ENCODE assay signal across 21 mouse cellular contexts in the genomic region with DNA sequence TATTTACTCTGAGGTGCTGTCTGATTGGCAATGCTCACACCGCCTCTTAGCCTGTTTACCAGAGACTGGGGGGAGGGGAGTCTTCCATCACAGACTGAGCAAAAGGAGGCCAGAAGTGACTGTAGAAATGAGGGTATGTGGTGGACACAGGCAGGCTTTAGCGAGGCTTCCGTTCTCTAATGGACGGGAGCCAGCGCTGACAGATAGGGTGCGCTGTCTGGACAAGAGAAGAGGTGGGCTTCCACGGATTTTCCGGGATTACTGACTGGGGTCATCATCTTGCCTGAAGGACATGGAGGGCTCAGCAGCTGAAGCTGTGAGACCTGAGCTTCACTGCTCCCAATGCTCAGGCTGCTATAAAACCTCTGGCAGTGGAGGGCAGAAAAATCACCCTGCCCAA. TPM values are rescaled to one million over a fixed set of nuclear protein-coding genes. Genes with fewer than 3 reads are reported as not detected.
DNase-seq lines count a peak whose midpoint lies in the region; ATAC-seq and TF ChIP-seq lines count a peak whose summit lies in the region.
"Had no signal": no experiment of that assay in that cellular context is flagged by ENCODE, and none has a peak within 500 bp of the region (broad histone marks: within the 10 kb centered on the region; RNA-seq: fewer than 3 reads in every experiment).

No protein-coding gene starts in this region.

- H3K9ac ChIP-seq in hindbrain, embryonic 12.5 days = no peak overlapping the region
- H3K9ac ChIP-seq in hindbrain, embryonic 13.5 days = no peak overlapping the region
- H3K9ac ChIP-seq in CH12.LX (ENCODE audit: insufficient read depth, low read depth) = no peak overlapping the region
- H3K9ac ChIP-seq in heart, postnatal 0 days (replicated peaks; ENCODE audit: low read depth, low read length) = no peak overlapping the region
- no peak overlapping the region for H3K9ac ChIP-seq in forebrain, embryonic 16.5 days (replicated peaks; ENCODE audit: low read depth, low read length)
- H3K9ac ChIP-seq: embryonic facial prominence, embryonic 15.5 days; forebrain, embryonic 12.5 days; hindbrain, embryonic 15.5 days; liver, embryonic 12.5 days; neural tube, embryonic 13.5 days; stomach, embryonic 15.5 days had no signal

- H3K79me2 ChIP-seq in CH12.LX (replicated peaks; ENCODE audit: control insufficient read depth, extremely low read depth, insufficient read depth, poor library complexity, severe bottlenecking) = no peaks in the 10 kb centered on the region

- H3K4me1 ChIP-seq in hindbrain, embryonic 12.5 days = peaks cover 28% of the 10 kb centered on the region
- peaks cover 30% of the 10 kb centered on the region for H3K4me1 ChIP-seq in hindbrain, embryonic 13.5 days (replicated peaks)
- peaks cover 0 to 25% of the 10 kb centered on the region in 2 experiments; a peak in 3 of 4 replicates for H3K4me1 ChIP-seq in CH12.LX (ENCODE audit: control insufficient read depth in 1 of 2, insufficient read depth in 2 of 2)
- H3K4me1 ChIP-seq in E14TG2a.4 (replicated peaks; ENCODE audit: low read depth, low read length) = peaks cover 59% of the 10 kb centered on the region
- H3K4me1 ChIP-seq in heart, postnatal 0 days (ENCODE audit: control insufficient read depth, insufficient read depth) = peaks cover 22% of the 10 kb centered on the region
- peaks cover 11% of the 10 kb centered on the region for H3K4me1 ChIP-seq in forebrain, embryonic 16.5 days (replicated peaks; ENCODE audit: control insufficient read depth, insufficient read depth, low read length)

- DNase-seq in CH12.LX (ENCODE audit: extremely low read depth) = peak; percentile 40
- DNase-seq in heart, postnatal 0 days (ENCODE audit: low spot score) = no peak
- DNase-seq in B cell, adult 2 months = no peak
- DNase-seq: cerebellum, postnatal 36 days; kidney, adult 18-20 months; lung, postnatal 36 days had no signal

- H3K27me3 ChIP-seq in hindbrain, embryonic 12.5 days = peaks cover 12% of the 10 kb centered on the region; the same call in 1 of the 2 replicates
- H3K27me3 ChIP-seq in hindbrain, embryonic 13.5 days = 0 out of 2 replicates have a peak, but pooled peaks cover 3% of the 10 kb centered on the region
- no peaks in the 10 kb centered on the region for H3K27me3 ChIP-seq in CH12.LX (replicated peaks)
- peaks cover 39% of the 10 kb centered on the region for H3K27me3 ChIP-seq in E14TG2a.4 (ENCODE audit: insufficient read depth, low read length)
- no peaks in the 10 kb centered on the region for H3K27me3 ChIP-seq in heart, postnatal 0 days (ENCODE audit: control insufficient read depth, insufficient read depth, low read length)
- H3K27me3 ChIP-seq in forebrain, embryonic 16.5 days (replicated peaks; ENCODE audit: control insufficient read depth, insufficient read depth, low read length) = no peaks in the 10 kb centered on the region
- H3K27me3 ChIP-seq: embryonic facial prominence, embryonic 15.5 days; Patski; stomach, embryonic 15.5 days had no signal

- dilution Hi-C loops in CH12.LX (cut with MboI; ENCODE audit: extremely low pct_ligation_motif_present, extremely low pct_unique_long_range_greater_than_20kb, low sequenced_read_pairs) = no loop called here

- ATAC-seq in hindbrain, embryonic 12.5 days (ENCODE audit: low FRiP score) = 0 out of 2 replicates have a peak, but pooled peaks have one; percentile 24
- no peak for ATAC-seq in hindbrain, embryonic 13.5 days (ENCODE audit: low FRiP score)
- no peak for ATAC-seq in heart, postnatal 0 days (ENCODE audit: insufficient read depth, low read depth)
- no peak for ATAC-seq in forebrain, embryonic 16.5 days
- ATAC-seq: liver, embryonic 12.5 days; Patski had no signal

- no peak overlapping the region; the same call in 1 of the 2 replicates for H3K27ac ChIP-seq in hindbrain, embryonic 12.5 days
- no peak overlapping the region for H3K27ac ChIP-seq in hindbrain, embryonic 13.5 days
- H3K27ac ChIP-seq in CH12.LX (ENCODE audit: insufficient read depth, low read depth) = no peak overlapping the region
- no peak overlapping the region for H3K27ac ChIP-seq in heart, postnatal 0 days (ENCODE audit: low read depth)
- H3K27ac ChIP-seq in forebrain, embryonic 16.5 days (ENCODE audit: low read length) = no peak overlapping the region
- H3K27ac ChIP-seq: embryonic facial prominence, embryonic 15.5 days; forebrain, embryonic 12.5 days; hindbrain, embryonic 15.5 days; neural tube, embryonic 13.5 days; stomach, embryonic 15.5 days had no signal

- WGBS in hindbrain, embryonic 12.5 days = 41% methylated on average over 8 of the region's 8 CpGs
- WGBS in hindbrain, embryonic 13.5 days = 35% methylated on average over 8 of the region's 8 CpGs
- WGBS in heart, postnatal 0 days = 55% methylated on average over 8 of the region's 8 CpGs
- WGBS in forebrain, embryonic 16.5 days = 42% methylated on average over 8 of the region's 8 CpGs

- no peaks in the 10 kb centered on the region for H3K36me3 ChIP-seq in hindbrain, embryonic 12.5 days
- H3K36me3 ChIP-seq in hindbrain, embryonic 13.5 days = no peaks in the 10 kb centered on the region; the same call in 1 of the 2 replicates
- H3K36me3 ChIP-seq in CH12.LX (replicated peaks in 1 of 2; ENCODE audit: control insufficient read depth in 1 of 2, insufficient read depth in 1 of 2, low read length in 1 of 2) = peaks cover 0 to 22% of the 10 kb centered on the region in 2 experiments
- H3K36me3 ChIP-seq in E14TG2a.4 (ENCODE audit: insufficient read depth, low read length) = no peaks in the 10 kb centered on the region
- no peaks in the 10 kb centered on the region for H3K36me3 ChIP-seq in heart, postnatal 0 days (replicated peaks; ENCODE audit: control insufficient read depth, insufficient read depth, low read length)
- no peaks in the 10 kb centered on the region for H3K36me3 ChIP-seq in forebrain, embryonic 16.5 days (ENCODE audit: control insufficient read depth, insufficient read depth)
- H3K36me3 ChIP-seq: embryonic facial prominence, embryonic 15.5 days; forebrain, embryonic 12.5 days; hindbrain, embryonic 15.5 days; liver, embryonic 12.5 days; neural tube, embryonic 13.5 days; stomach, embryonic 15.5 days had no signal

- TF ChIP-seq POLR2A in CH12.LX (IDR thresholded peaks at IDR 0.05; ENCODE audit: low read depth, low read length) = no peak

- in situ Hi-C loops in CH12.LX (cut with MboI; ENCODE audit: low pct_ligation_motif_present, low pct_unique_long_range_greater_than_20kb, low sequenced_read_pairs) = no loop called here

- no peak for TF ChIP-seq EP300 in CH12.LX (IDR thresholded peaks at IDR 0.05; ENCODE audit: low read length)
- no peak for TF ChIP-seq EP300 in heart, postnatal 0 days (IDR thresholded peaks at IDR 0.05; ENCODE audit: low read depth)

- no peak overlapping the region for H3K4me2 ChIP-seq in hindbrain, embryonic 12.5 days (replicated peaks)
- H3K4me2 ChIP-seq in hindbrain, embryonic 13.5 days = no peak overlapping the region
- H3K4me2 ChIP-seq in CH12.LX (ENCODE audit: insufficient read depth, low read depth, poor library complexity, severe bottlenecking) = no peak overlapping the region
- no peak overlapping the region for H3K4me2 ChIP-seq in heart, postnatal 0 days (ENCODE audit: low read depth, low read length)
- H3K4me2 ChIP-seq in forebrain, embryonic 16.5 days (ENCODE audit: low read length) = no peak overlapping the region
- H3K4me2 ChIP-seq: embryonic facial prominence, embryonic 15.5 days; forebrain, embryonic 12.5 days; hindbrain, embryonic 15.5 days; neural tube, embryonic 13.5 days; stomach, embryonic 15.5 days had no signal

- no peak for TF ChIP-seq RAD21 in CH12.LX (IDR thresholded peaks at IDR 0.05; ENCODE audit: low read depth, low read length)

- H3K4me3 ChIP-seq in hindbrain, embryonic 12.5 days = no peak overlapping the region
- H3K4me3 ChIP-seq in hindbrain, embryonic 13.5 days = no peak overlapping the region
- H3K4me3 ChIP-seq in CH12.LX (replicated peaks in 1 of 3; ENCODE audit: low read depth in 2 of 3, low read length in 2 of 3, poor library complexity in 1 of 3) (peak overlapping the region; percentile 35 to 55 (median 44)), E14TG2a.4 (replicated peaks; ENCODE audit: low read length) (peak overlapping the region; percentile 64)
- H3K4me3 ChIP-seq in heart, postnatal 0 days (ENCODE audit: low read depth, low read length) = no peak overlapping the region
- no peak overlapping the region for H3K4me3 ChIP-seq in forebrain, embryonic 16.5 days (replicated peaks; ENCODE audit: low read length)
- H3K4me3 ChIP-seq: embryonic facial prominence, embryonic 15.5 days; forebrain, embryonic 12.5 days; hindbrain, embryonic 15.5 days; liver, embryonic 12.5 days; neural tube, embryonic 13.5 days; stomach, embryonic 15.5 days had no signal

- TF ChIP-seq CTCF in CH12.LX (conservative IDR thresholded peaks at IDR 0.05 in 1 of 2, IDR thresholded peaks at IDR 0.05 in 1 of 2; ENCODE audit: low read depth in 2 of 2, low read length in 2 of 2) = no peak
- TF ChIP-seq CTCF in E14TG2a.4 (conservative IDR thresholded peaks at IDR 0.05; ENCODE audit: low read length) = peak; percentile 8; the same call in 1 of the 2 replicates
- 0 out of 2 replicates have a peak, but pooled peaks have one; percentile 0 for TF ChIP-seq CTCF in heart, postnatal 0 days (IDR thresholded peaks at IDR 0.05; ENCODE audit: low read depth)

- no peaks in the 10 kb centered on the region for H3K9me3 ChIP-seq in hindbrain, embryonic 12.5 days (replicated peaks)
- no peaks in the 10 kb centered on the region for H3K9me3 ChIP-seq in hindbrain, embryonic 13.5 days
- no peaks in the 10 kb centered on the region for H3K9me3 ChIP-seq in CH12.LX (replicated peaks; ENCODE audit: low read length)
- H3K9me3 ChIP-seq in E14TG2a.4 (ENCODE audit: low read length) = no peaks in the 10 kb centered on the region
- no peaks in the 10 kb centered on the region for H3K9me3 ChIP-seq in heart, postnatal 0 days (replicated peaks; ENCODE audit: control insufficient read depth, low read length)
- H3K9me3 ChIP-seq in forebrain, embryonic 16.5 days (ENCODE audit: control insufficient read depth, low read length) = no peaks in the 10 kb centered on the region
- H3K9me3 ChIP-seq: embryonic facial prominence, embryonic 15.5 days; forebrain, embryonic 12.5 days; hindbrain, embryonic 15.5 days; liver, embryonic 12.5 days; neural tube, embryonic 13.5 days; stomach, embryonic 15.5 days had no signal

RNA-seq across cellular contexts. Expression of gene Art1, which starts 0.7 kb away (rescaled TPM):
- 1.2 and 2.4 TPM in 2 replicates for polyA plus RNA-seq in hindbrain, embryonic 12.5 days (2016; fragmentation: Nextera tagmentation; extraction: Ambion mirVana)
- polyA plus RNA-seq in hindbrain, embryonic 13.5 days (2015; fragmentation: Nextera tagmentation; extraction: Ambion mirVana) = 0.22 and 0.26 TPM in 2 replicates
- 0.17 and 0.21 TPM in 2 replicates for total RNA-seq in CH12.LX (2012; rRNA removed)
- total RNA-seq in CH12.LX (2014; rRNA removed) = 0.20 and 0.22 TPM in 2 replicates
- polyA plus RNA-seq in CH12.LX (2012; ENCODE audit: insufficient read length, low read depth) = 0.40 and 0.67 TPM in 2 replicates
- 3.4 and 13.6 TPM in 2 replicates for total RNA-seq in heart, postnatal 0 days (2014; rRNA removed; ENCODE audit: low replicate concordance)
- polyA plus RNA-seq in heart, postnatal 0 days (2015; fragmentation: Nextera tagmentation; extraction: Ambion mirVana) = 10.7 and 12.0 TPM in 2 replicates
- polyA plus RNA-seq in forebrain, embryonic 16.5 days (2015; fragmentation: Nextera tagmentation; extraction: Ambion mirVana) = 0.10 and 0.48 TPM in 2 replicates
- total RNA-seq: layer of hippocampus, postnatal 10 days; left cerebral cortex, postnatal 25 days had no signal
- polyA plus RNA-seq: Patski had no signal

RNA-seq across cellular contexts. Expression of gene Art5, which starts 7.0 kb away (rescaled TPM):
- 1.1 and 1.3 TPM in 2 replicates for polyA plus RNA-seq in hindbrain, embryonic 12.5 days (2016; fragmentation: Nextera tagmentation; extraction: Ambion mirVana)
- 0.74 and 0.75 TPM in 2 replicates for polyA plus RNA-seq in hindbrain, embryonic 13.5 days (2015; fragmentation: Nextera tagmentation; extraction: Ambion mirVana)
- 0.71 and 0.85 TPM in 2 replicates for total RNA-seq in CH12.LX (2012; rRNA removed)
- total RNA-seq in CH12.LX (2014; rRNA removed) = 2.6 and 2.7 TPM in 2 replicates
- 3.9 and 4.7 TPM in 2 replicates for polyA plus RNA-seq in CH12.LX (2012; ENCODE audit: insufficient read length, low read depth)
- total RNA-seq in heart, postnatal 0 days (2014; rRNA removed; ENCODE audit: low replicate concordance) = 1.3 and 3.6 TPM in 2 replicates
- 3.3 and 3.5 TPM in 2 replicates for polyA plus RNA-seq in heart, postnatal 0 days (2015; fragmentation: Nextera tagmentation; extraction: Ambion mirVana)
- 0.70 and 0.71 TPM in 2 replicates for polyA plus RNA-seq in forebrain, embryonic 16.5 days (2015; fragmentation: Nextera tagmentation; extraction: Ambion mirVana)
- total RNA-seq: layer of hippocampus, postnatal 10 days; left cerebral cortex, postnatal 25 days had no signal
- polyA plus RNA-seq: Patski had no signal

RNA-seq across cellular contexts. Expression of gene Chrna10, which starts 14.4 kb away (rescaled TPM):
- polyA plus RNA-seq in hindbrain, embryonic 12.5 days (2016; fragmentation: Nextera tagmentation; extraction: Ambion mirVana) = not detected in 2 replicates
- polyA plus RNA-seq in hindbrain, embryonic 13.5 days (2015; fragmentation: Nextera tagmentation; extraction: Ambion mirVana) = not detected in 2 replicates
- total RNA-seq in CH12.LX (2012; rRNA removed) (not detected in 2 replicates), CH12.LX (2014; rRNA removed) (not detected in 2 replicates)
- not detected in 2 replicates for polyA plus RNA-seq in CH12.LX (2012; ENCODE audit: insufficient read length, low read depth)
- total RNA-seq in heart, postnatal 0 days (2014; rRNA removed; ENCODE audit: low replicate concordance) = 0.92 TPM in 1 of 2 replicates, not detected in the other
- 0.14 TPM in 2 replicates for polyA plus RNA-seq in heart, postnatal 0 days (2015; fragmentation: Nextera tagmentation; extraction: Ambion mirVana)
- polyA plus RNA-seq in forebrain, embryonic 16.5 days (2015; fragmentation: Nextera tagmentation; extraction: Ambion mirVana) = 0.08 TPM in 1 of 2 replicates, not detected in the other
- total RNA-seq: heart, adult 18-20 months; layer of hippocampus, postnatal 10 days had no signal
- polyA plus RNA-seq: forebrain, embryonic 12.5 days; hindbrain, embryonic 15.5 days; liver, embryonic 12.5 days; neural tube, embryonic 13.5 days; Patski; stomach, embryonic 15.5 days had no signal

RNA-seq across cellular contexts. Expression of gene Trpc2, which starts 19.3 kb away (rescaled TPM):
- polyA plus RNA-seq in hindbrain, embryonic 12.5 days (2016; fragmentation: Nextera tagmentation; extraction: Ambion mirVana) = 0.21 TPM in 1 of 2 replicates, not detected in the other
- polyA plus RNA-seq in hindbrain, embryonic 13.5 days (2015; fragmentation: Nextera tagmentation; extraction: Ambion mirVana) = 0.25 and 0.49 TPM in 2 replicates
- total RNA-seq in CH12.LX (2012; rRNA removed) (0.17 TPM in 1 of 2 replicates, not detected in the other), CH12.LX (2014; rRNA removed) (0.24 TPM in 1 of 2 replicates, not detected in the other)
- polyA plus RNA-seq in CH12.LX (2012; ENCODE audit: insufficient read length, low read depth) = not detected in 2 replicates
- total RNA-seq in heart, postnatal 0 days (2014; rRNA removed; ENCODE audit: low replicate concordance) = 1.1 and 1.2 TPM in 2 replicates
- polyA plus RNA-seq in heart, postnatal 0 days (2015; fragmentation: Nextera tagmentation; extraction: Ambion mirVana) = not detected in 2 replicates
- polyA plus RNA-seq in forebrain, embryonic 16.5 days (2015; fragmentation: Nextera tagmentation; extraction: Ambion mirVana) = 0.24 TPM in 1 of 2 replicates, not detected in the other
- polyA plus RNA-seq: forebrain, embryonic 12.5 days; hindbrain, embryonic 15.5 days; liver, embryonic 12.5 days; Patski; stomach, embryonic 15.5 days; thymus, postnatal 0 days had no signal

RNA-seq across cellular contexts. Expression of gene Xntrpc, which starts 36.7 kb away (rescaled TPM):
- polyA plus RNA-seq in hindbrain, embryonic 12.5 days (2016; fragmentation: Nextera tagmentation; extraction: Ambion mirVana) = 2.5 and 3.0 TPM in 2 replicates
- polyA plus RNA-seq in hindbrain, embryonic 13.5 days (2015; fragmentation: Nextera tagmentation; extraction: Ambion mirVana) = 1.2 and 1.4 TPM in 2 replicates
- total RNA-seq in CH12.LX (2012; rRNA removed) = 1.6 and 1.9 TPM in 2 replicates
- total RNA-seq in CH12.LX (2014; rRNA removed) = 0.64 and 0.93 TPM in 2 replicates
- polyA plus RNA-seq in CH12.LX (2012; ENCODE audit: insufficient read length, low read depth) = 1.6 and 1.7 TPM in 2 replicates
- not detected in 2 replicates for total RNA-seq in heart, postnatal 0 days (2014; rRNA removed; ENCODE audit: low replicate concordance)
- 0.25 and 0.31 TPM in 2 replicates for polyA plus RNA-seq in heart, postnatal 0 days (2015; fragmentation: Nextera tagmentation; extraction: Ambion mirVana)
- polyA plus RNA-seq in forebrain, embryonic 16.5 days (2015; fragmentation: Nextera tagmentation; extraction: Ambion mirVana) = 1.3 and 1.7 TPM in 2 replicates

Comparison
In these comparisons a context has a peak if more than half of its experiments do, and no peak if none do; other contexts are left out.
1. H3K4me3 ChIP-seq: peak in CH12.LX (3 of 3) and E14TG2a.4 (single experiment); none in hindbrain, embryonic 12.5 days (single experiment), hindbrain, embryonic 13.5 days (single experiment), heart, postnatal 0 days (single experiment) and forebrain, embryonic 16.5 days (single experiment).
2. CTCF ChIP-seq: peak in E14TG2a.4 (single experiment) and heart, postnatal 0 days (single experiment); none in CH12.LX (0 of 2).